Mouse (Mus musculus): ENCODE measurements around the gene Cops8.

Gene Cops8

DNA sequence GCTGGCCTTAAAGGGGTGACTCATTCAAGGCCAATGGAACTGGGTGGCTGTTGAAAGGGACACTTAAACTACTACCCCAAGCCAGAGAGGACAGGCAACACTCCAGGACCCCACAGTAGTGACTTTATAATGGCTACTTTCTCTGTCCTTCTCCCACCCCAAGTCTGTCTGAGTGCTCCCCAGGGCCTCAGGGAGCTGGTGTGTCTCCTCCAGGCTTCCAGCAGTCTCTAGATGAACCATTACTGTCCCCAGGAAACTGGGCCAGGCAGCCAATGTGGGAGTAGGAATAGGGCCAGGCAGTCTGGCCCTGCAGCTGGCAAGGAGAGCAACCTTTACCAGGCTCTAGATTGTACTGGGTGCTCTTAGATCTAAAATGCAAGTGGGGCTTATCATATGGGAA, 49.0 kb downstream of the Cops8 start:
- DNase-seq (ENCODE audit: low read depth, low spot score), result no peak

DNA sequence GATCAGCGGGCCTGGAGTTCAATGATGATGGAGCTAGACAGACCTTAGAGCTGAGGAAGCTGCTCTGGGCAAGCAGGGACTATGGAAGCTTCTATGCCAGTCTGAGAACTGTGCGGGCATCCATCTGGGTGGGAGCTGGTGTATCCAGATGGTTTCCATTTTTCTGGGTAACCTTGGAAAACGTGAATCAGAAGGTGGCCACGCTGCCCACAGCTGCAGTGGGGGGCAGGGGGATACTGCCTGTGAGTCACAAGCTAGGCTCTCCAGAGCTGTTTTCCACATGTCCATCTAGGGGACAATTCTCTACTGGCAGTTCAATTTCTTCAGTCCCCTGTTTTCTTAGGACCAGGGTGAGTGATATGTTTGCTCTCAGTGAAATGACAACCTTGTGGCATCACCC, 49.8 kb downstream of the Cops8 start:
- DNase-seq (ENCODE audit: low read depth, low spot score), result no peak

DNA sequence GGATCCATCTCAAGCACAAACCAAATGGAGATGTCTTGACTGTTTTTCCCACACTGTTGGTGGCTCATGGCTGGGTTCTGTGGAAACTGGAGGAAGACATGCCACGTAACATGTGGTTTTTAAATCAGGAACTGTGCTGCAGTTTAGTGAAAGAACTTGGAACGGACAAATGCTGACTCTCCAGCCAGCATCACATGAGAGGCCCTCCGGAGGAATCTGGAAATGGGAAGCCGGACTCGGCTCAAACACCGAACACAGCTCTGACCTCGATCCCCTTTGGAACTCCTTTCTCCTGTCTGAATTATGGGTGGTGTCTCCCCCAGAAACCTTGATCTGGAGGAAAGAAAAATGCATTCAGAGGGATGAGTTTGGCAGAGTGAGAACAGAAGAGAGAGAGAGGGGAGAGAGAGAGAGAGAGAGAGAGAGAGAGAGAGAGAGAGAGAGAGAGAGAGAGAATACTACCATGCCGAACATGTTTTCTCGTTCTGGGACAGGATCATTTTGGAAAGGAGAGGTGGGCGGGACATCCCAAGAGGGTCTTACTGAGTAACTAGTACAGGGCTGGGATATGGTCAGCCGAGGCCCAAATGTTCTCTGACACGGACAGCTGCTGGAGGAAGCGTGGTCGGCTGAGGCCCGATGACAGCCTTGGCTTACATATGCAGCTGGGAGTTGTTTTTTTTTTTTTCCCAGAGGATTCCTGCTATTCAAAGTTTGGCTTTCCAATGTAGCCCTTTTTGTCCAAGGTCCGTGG, 53.9 kb downstream of the Cops8 start:
- no peak for DNase-seq (ENCODE audit: low read depth, low spot score)

DNA sequence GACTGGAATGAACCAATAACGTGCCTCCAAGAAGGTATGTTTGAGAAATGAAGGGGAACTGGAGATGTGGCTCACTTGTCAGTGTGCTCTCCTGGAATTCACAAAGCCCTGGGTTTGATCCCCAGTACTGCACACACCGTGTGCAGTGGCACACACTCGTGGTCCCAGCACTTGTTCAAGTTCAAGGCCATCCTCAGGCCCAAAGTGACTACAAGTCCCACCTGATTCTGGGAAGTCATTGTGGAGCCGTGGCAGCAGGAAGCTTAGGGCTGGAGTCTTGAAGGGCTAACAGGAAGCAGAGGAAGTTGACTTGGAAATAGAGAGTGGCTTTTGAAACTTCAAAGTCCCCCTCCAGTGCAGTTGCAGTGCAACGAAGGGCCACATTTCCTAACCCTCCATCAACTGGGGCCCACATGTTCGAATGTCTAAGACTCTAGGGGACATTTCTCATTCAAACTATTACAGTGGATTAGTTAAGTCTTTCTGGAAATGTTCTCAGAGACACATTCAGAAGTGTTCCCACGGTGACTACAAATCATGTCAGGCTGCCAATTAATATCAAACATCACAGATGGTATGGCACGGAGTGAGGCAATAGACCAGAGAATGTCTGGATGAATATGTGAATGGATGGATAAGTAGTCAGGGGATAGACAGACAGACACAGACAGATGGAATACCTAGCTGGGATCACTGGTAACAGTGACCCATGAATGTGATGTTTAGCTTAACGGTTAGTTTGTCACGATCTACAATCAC, 54.7 kb downstream of the Cops8 start:
- DNase-seq (ENCODE audit: low read depth, low spot score), result no peak

DNA sequence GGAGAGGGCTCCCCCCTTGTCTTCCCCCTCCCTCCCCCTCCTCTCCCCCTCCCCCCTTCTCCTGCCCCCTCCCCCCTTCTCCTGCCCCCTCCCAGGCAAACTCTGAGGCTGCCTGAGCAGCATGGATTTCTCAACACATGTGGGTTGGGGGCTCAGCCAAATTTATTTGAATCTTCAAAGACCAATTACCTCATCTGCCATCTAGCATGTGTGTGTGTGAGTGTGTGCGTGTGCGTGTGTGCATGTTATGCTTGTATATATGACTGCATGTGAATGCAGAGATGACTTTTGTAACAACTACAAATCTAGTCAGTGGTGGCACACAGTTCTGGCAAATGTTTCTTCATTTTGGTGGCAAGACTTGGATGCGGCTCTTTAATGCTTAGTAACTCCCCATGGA, 55.8 kb downstream of the Cops8 start:
- no peak for DNase-seq (ENCODE audit: low read depth, low spot score)

DNA sequence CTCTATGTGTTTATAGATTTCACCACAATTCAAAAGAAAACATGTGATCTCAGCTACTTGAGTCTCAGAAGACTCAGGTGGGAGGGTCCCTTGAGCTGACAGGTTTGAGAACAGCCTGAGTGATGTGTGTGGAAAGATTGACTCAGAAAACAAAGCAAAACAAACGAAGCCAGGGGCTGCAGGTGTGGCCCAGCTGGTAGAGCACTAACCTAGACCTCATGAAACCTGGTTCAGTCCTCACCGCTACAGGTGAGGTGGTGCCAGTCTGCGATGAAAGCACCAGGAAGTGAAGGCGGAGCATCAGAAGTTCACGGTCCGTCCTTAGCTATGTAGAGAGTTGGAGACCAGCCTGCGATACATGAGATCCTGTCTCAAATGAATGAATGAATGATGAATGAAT, 57.4 kb downstream of the Cops8 start:
- DNase-seq (ENCODE audit: low read depth, low spot score), result no peak

DNA sequence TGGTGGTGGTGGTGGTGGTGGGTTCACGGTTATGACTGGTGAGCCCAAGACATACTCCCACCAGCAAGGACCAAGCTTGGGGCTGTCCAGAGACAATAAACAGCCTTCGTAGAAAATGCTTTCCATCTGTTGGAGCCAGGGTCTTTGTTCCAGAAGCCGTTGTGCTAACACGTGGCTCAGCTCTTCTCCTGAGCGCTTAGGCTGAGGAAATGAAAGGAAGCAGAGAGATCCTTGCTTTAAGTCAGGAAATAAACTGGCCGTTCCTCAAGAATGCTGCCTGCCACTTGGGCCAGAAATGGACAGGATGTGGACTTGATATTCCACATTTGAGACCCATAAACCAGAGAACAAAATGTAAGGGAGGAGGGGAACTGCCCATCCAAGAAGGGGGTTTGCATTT, 59.7 kb downstream of the Cops8 start:
- no peak for DNase-seq (ENCODE audit: low read depth, low spot score)

Measured in c-Kit-negative CD71-positive TER-119-positive erythroid progenitor cells, embryonic 14.5 days (primary cell).